Mouse (Mus musculus): ENCODE data around the gene Eef1g.

Gene Eef1g

DNA sequence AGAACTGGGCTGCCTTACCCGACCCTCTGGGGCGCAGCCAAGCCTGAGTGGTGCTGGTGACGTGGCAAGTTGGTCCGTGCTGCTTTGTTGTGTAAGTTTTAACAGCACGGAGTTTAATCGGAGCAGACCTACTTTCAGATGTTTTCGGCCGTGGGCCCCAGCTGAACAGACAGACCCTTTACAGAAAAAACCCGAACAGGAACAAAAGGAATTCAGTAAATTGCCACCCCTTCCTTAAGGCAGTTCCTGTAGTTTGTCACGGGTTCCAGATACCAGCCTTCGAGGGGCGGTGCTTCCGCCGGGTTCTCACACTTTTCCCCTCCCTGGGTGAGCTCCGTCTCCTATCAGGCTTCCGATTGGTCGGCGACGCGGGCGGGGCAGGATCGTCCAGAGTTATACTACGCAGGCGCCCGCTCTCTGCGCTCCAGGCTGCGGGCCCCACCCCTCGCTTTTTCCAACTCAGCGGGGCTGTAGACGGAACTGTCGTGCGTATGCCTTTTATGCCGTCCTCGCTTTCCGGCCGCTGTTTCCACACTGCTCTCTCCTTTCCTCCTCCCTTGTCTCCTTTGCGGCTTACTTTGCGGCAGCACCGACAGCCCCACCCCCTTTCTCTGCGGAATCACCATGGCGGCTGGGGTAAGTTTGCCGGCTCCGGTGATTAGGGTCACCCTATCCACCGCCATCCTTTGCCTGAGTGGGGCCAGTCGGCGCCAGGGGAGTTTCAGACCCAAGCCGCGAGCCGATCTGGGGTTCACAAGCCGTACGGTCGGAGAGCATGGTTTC, at the start of gene Eef1g:
Eef1g (plus strand) TSS at position 452 of the 783 bp plus-strand sequence.
- DNase-seq (ENCODE audit: low spot score) = peak; percentile 100

DNA sequence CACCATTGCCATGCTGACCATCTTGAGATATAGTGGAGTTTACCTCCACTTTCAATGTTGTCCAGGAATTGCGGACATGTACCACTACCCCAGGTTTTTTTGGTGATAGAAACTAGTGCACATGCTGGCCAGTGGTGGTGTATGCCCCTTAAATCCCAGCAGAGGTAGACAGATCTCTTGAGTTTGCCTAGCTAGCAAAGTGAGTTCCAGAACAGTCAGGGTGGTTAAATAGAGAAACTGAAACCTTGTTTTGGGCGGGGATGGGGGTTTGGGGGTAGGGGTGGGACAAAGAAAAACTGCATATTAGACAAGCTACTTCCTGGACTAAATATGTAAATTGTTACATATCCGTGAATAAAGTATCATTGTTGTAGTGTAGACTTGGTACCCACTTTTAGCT, 47.8 kb upstream of the Eef1g start:
- no peak for DNase-seq (ENCODE audit: low spot score)

DNA sequence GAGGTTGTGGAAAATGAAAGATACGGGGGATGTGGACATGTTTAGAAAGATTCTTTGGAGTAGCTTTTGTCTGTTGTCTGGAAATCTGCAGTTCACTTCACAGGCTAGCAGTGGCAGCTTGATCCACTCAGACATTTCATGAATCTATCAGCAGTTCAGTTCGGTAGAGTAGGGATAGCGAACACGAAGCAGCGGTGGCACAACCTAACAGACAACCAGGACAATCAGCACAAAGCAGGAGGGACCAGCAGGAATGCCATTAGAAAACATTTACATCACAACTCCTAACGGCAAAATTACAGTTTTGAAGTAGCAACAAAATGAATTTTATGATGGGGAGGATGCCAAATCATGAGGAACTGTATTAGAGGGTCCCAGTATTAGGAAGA, 47.2 kb upstream of the Eef1g start:
- no peak for DNase-seq (ENCODE audit: low spot score)

- peak; percentile 97 for DNase-seq (ENCODE audit: low spot score)
These were observed 46.6 kb upstream of the Eef1g start, which contains the start of gene B3gat3 for GRCm38 (mm10) chr19:8920073-8920736. B3gat3 (plus strand) TSS chr19:8920374.

- no peak for DNase-seq (ENCODE audit: low spot score)
These were observed 46.0 kb upstream of the Eef1g start for GRCm38 (mm10) chr19:8920836-8921291.

- DNase-seq (ENCODE audit: low spot score) = no peak
These were observed 45.1 kb upstream of the Eef1g start for GRCm38 (mm10) chr19:8921741-8922140.

DNA sequence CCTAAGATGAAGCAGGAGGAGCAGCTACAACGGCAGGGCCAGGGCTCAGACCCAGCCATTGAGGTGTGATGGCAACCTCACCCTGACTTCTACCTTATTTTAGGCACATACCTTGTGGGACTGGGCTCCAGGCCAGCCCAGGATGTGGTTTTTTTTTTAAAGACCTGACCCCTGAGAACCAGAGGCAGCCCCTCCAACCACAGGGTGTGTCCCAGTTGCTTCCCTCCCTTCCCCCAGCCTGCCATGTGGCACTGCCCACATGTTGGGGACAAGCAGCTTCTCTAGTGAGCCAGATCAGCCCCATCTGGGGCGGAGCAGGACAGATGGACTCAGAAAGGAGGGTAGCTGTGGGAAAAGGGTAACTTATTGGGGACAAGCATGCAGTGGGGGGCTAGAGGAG, 40.1 kb upstream of the Eef1g start:
- no peak for DNase-seq (ENCODE audit: low spot score)

GRCm38 (mm10) chr19:8927891-8928525, 38.8 kb upstream of the Eef1g start:
- no peak for DNase-seq (ENCODE audit: low spot score)

DNA sequence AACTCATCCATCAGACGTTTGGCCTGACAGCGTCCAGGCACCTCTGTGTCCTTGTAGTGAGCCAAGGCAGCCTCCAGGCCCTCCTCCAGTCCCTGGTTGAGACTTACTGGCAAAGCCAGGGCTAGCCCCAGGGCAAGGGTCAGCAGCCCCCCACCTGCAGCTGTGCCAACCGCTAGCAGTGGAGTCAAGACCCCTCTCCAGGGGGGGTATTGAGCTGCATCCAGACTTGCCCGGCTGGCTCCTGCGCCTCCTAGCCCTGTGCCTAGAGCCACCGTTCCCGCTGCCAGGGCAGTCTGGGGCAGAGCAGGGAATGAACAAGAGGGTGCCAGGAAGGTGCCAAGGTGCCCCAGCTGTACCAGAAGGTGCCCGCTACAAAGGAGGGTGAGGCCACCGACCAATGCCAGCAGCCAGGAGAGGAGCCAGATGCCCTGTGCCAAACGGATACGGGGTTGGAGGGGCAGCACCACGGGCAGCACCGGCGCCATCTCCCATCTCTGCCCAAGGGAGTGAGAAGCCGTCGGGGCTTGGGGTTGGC, 38.1 kb upstream of the Eef1g start:
- DNase-seq (ENCODE audit: low spot score) = no peak

- peak; percentile 94 for DNase-seq (ENCODE audit: low spot score)
These were observed 37.4 kb upstream of the Eef1g start, which contains the start of the genes Rom1 and Eml3 for GRCm38 (mm10) chr19:8929224-8930088. Rom1 (minus strand) TSS chr19:8929356. Eml3 (plus strand) TSS chr19:8929552.

GRCm38 (mm10) chr19:8930117-8930516, 36.7 kb upstream of the Eef1g start:
- no peak for DNase-seq (ENCODE audit: low spot score)

DNA sequence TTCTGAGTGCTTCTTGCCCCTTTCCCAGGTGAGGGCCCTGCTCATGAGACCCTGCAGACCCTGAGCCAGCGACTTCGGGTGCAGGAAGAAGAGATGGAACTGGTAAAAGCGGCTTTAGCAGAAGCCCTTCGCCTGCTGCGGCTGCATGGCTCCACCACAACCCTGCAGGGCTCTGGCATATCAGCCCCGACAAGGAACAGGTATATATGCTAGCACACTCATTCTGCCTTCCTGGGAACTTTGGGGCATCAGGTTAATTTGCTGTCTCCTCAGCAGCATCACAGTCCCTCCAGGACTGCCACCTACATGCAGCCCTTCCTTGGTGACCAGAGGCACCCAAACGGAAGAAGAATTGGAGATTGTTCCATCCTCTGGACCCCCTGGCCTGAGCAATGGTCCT, 36.1 kb upstream of the Eef1g start:
- no peak for DNase-seq (ENCODE audit: low spot score)

- DNase-seq (ENCODE audit: low spot score) = no peak
These were observed 30.1 kb upstream of the Eef1g start for GRCm38 (mm10) chr19:8936736-8937135.

DNA sequence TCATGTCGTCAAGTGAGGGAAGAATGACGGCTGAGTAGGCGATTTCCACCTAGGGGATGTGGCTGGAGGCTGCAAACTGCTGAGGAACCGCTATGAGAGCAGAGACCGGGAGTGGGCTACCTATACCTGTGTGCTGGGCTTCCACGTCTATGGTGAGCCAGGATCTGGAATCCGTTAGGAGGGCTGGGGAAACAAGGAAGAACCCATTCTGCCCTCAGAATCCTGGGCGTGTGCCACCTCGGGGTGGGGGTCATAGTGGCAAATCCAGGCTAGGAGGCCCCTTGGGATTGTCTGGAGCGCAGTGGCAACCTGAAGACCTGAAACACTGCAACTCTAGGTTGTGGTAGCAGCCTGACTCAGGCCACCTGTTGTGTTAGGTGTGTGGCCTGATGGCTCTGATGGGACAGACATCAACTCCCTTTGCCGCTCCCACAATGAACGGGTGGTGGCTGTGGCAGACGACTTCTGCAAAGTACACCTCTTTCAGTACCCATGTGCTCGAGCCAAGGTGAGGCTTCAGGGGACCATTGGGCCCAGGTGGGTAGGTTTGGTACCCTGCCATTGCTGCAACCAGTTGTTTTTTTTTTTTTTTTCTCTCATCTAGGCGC, 26.2 kb upstream of the Eef1g start:
- no peak for DNase-seq (ENCODE audit: low spot score)

DNA sequence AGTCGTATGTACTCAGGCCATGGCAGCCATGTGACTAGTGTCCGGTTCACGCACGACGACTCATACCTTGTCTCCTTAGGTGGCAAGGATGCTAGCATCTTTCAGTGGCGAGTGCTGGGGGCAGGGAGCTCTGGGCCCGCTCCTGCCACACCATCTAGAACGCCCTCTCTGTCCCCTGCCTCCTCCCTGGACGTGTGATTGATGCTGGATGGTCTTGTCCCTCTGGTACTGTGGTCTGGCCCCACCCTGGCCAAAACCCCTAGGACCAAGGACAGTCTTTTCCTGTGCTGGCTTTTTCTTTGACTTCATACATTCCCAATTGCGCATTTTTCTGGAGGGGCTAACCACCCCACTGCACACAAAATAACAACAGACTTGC, 25.7 kb upstream of the Eef1g start:
- no peak for DNase-seq (ENCODE audit: low spot score)

DNA sequence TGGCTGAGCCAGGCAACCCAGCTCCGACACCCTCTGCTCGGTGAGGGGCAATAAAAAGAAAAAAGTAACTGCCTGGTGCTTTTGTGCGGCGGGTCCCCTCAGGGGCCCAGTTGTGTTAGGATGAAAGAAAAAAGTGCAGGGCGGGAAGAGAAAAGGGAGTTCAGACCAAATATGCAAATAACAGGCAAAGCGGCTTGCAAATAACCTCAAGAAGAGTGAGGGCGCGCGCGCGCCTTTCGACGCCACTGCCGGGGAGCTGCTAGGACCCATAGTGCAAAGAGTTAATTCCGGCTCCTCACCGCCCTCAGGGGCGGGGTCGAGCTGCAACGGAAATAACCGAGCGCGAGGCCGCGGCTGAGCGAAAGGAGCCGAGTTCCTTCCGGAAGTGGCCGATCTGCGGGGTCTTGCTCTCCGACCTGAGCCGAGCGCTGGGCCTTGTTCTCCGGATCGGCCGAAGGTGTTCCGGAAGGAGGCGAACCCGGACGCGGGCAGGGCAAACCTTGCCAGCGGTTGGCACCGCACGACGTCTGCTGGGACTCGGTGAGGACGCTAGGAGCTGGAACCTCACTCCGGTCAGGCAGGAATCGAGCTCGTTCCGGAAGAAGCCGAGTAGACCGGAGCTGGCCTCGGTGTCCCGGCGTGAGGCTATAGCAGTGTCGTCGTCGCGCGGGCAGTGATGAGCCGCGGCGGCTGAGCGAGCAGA, 25.2 kb upstream of the Eef1g start, which contains the start of gene Mta2:
Mta2 (plus strand) TSS at position 361 of the 703 bp plus-strand sequence.
- DNase-seq (ENCODE audit: low spot score) = peak; percentile 95

- DNase-seq (ENCODE audit: low spot score) = peak; percentile 36
These were observed 24.4 kb upstream of the Eef1g start for GRCm38 (mm10) chr19:8942276-8942964.

DNA sequence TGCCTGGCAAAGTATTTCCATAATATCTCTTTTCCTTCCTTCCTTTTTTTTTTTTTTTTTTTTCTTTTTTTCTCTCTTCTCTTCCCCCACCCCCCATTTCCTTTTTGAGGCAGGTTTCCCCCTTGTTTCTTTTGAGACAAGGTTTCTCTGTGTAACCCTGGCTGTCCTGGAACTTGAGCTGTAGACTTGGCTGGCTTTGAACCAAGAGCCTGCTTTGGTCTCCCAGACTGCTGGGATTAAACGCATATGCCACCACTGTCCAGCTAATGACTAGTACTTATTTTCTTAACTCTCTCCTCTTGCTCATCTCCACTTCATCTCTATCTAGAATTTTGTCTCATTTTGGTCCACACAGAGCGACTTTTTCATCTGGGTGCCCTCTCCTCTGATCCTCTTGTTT, 23.8 kb upstream of the Eef1g start:
- DNase-seq (ENCODE audit: low spot score) = no peak

- DNase-seq (ENCODE audit: low spot score) = no peak
These were observed 22.8 kb upstream of the Eef1g start for GRCm38 (mm10) chr19:8944062-8944461.

DNA sequence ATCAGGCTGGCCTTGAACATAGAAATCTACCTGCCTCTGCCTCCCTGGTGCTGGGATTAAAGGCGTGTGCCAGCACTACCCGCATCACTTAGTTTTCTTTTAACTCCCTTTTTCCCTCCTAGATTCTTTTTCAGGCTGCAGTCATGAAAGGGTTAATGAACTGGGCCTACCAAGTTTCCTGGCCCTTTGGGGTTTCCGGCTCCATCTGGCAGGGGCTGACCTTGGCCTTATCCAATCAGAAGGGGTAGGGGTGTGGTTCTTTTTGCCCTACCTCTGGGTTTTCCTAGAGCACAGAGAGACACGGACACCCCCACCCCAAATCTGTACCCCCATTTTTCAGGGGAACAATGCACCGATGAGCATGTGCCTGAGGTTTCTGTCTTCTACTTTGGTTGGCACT, 22.1 kb upstream of the Eef1g start:
- peak; percentile 66 for DNase-seq (ENCODE audit: low spot score)
